Mouse (Mus musculus): ENCODE results near the gene Gjd3. TPM values are rescaled to one million over a fixed set of nuclear protein-coding genes. Genes with fewer than 3 reads are reported as not detected.

The Gjd3 gene
- total RNA-seq, 2 experiments from 2014 or later = 2.2 to 3.4 TPM

DNA sequence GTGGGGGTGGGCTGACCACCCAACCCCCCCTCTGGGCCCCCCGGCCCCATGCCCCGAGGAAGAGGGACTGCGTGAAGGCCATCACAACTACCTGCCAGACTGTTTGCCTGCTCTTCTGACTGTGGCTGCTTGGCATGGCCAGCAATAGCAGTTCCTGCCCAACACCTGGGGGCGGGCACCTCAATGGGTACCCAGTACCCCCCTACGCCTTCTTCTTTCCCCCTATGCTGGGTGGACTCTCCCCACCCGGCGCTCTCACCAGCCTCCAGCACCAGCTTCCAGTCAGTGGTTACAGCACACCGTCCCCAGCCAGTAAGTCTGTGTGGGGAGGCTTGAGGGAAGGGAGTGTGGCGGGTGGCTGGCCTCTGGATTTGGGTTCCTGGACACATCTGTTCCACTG, 32.3 kb downstream of the Gjd3 start:
- intact Hi-C loops (cut with DNase I) = no loop called here
- peak; percentile 3 for DNase-seq

- DNase-seq = peak; percentile 23
- intact Hi-C loops (cut with DNase I) = no loop called here
These were observed 32.8 kb downstream of the Gjd3 start for GRCm38 (mm10) chr11:98949958-98950460.

- intact Hi-C loops (cut with DNase I) = no loop called here
These were observed 33.4 kb downstream of the Gjd3 start for GRCm38 (mm10) chr11:98949242-98949957.

GRCm38 (mm10) chr11:98947969-98948569, 34.7 kb downstream of the Gjd3 start:
- DNase-seq = no peak
- intact Hi-C loops (cut with DNase I) = no loop called here

More at GRCm38 (mm10) chr11:98949242-98949957, 33.4 kb downstream of the Gjd3 start:
- DNase-seq = no peak

- no peak for DNase-seq
- intact Hi-C loops (cut with DNase I) = no loop called here
These were observed 37.2 kb downstream of the Gjd3 start for GRCm38 (mm10) chr11:98945605-98945977.

DNA sequence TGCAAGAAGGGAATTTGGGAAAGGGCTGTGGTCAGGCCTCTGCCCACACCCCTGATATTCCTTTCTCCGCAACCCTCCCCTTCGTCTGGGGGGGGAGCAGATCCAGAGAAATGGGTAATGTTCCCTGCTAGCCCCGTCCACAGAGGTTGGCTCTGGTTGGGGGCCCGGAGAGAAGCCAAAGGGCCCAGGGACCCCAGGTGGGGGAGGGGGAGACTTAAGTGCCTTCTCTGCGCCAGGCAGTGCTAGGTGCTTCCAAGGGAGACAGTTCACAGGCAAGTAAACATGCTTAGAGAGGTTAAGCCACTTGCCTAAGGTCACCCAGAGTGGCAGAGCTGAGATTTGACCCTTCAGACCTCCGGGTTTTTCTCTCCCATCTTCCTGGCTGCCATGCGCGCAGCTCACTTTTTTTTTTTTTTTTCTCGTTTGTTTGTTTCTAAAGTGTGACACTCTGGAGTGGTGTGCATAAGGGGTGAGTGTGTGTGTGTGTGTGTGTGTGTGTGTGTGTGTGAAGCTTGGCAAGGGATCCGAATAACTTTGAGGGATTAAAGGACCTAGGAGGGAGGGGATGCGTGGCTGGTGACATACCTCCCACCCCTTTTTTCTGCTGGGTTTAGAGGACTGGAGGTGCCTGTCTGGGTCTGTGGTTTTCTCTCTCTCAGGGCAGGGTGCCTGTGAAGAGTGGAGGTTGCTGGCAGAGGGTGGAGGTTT, 37.8 kb downstream of the Gjd3 start:
- intact Hi-C loops (cut with DNase I) = no loop called here
- DNase-seq = no peak

GRCm38 (mm10) chr11:98943741-98944461, 38.9 kb downstream of the Gjd3 start:
- intact Hi-C loops (cut with DNase I) = no loop called here

DNA sequence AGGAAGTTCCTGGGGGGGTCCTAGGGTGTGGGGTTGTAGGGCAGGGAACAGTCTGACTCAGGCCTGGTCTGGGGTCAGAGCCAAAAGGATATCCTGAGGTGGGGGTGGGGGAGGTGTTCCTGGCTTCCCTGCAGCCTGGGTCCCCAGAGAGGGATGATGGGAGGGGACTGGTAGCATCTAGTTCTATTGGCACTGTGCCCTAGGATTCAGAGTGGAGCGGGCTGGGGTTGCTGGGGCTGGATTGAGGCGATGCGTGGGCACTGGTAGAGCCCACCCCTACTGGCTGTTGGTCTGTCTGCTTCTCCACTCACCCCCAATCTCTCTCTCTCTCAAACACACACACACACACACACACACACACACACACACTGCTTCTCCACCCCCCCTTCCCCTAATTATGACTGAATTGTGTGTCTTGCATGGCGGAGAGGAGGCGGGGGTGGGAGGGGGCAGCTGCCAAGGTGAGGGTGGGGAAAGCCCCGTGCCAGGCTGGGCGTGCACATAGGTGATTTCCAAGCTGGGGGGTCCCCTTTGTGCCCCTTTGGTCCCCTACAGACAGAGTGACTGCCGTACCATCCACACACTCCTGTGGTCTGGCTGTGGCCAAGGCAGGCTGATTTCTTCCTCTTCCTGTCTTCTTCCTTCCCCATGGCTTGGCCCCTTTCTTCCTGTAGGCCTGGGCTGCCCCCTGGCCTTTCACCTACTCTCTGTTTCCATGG, 39.7 kb downstream of the Gjd3 start:
- intact Hi-C loops (cut with DNase I) = no loop called here
- DNase-seq = no peak

More at GRCm38 (mm10) chr11:98943741-98944461, 38.9 kb downstream of the Gjd3 start:
- no peak for DNase-seq

DNA sequence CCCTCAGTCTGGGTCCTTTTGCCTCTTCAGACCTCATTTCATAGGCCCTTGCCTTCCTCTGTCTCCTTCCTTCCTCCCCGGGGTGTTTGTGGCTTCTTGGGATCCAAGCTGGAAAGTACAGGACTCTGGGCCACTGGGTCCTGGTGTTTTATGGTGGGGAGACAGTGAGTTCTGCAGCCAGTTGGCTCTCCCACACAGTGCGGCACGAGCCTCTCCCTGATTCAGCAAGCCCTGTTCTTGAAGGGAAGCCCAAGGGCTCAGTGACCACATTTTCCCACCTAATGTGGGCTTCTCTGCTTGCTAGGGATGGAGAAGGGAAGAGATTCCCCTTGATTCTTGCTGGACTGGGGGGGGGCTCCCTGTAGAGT, 40.3 kb downstream of the Gjd3 start:
- intact Hi-C loops (cut with DNase I) = no loop called here
- no peak for DNase-seq

GRCm38 (mm10) chr11:98941826-98942550, 40.8 kb downstream of the Gjd3 start:
- intact Hi-C loops (cut with DNase I) = no loop called here
- no peak for DNase-seq

- intact Hi-C loops (cut with DNase I) = no loop called here
- peak; percentile 81 for DNase-seq
These were observed 41.4 kb downstream of the Gjd3 start for GRCm38 (mm10) chr11:98941341-98941825.

GRCm38 (mm10) chr11:98940776-98941175, 42.0 kb downstream of the Gjd3 start:
- intact Hi-C loops (cut with DNase I) = no loop called here
- no peak for DNase-seq

GRCm38 (mm10) chr11:98939953-98940641, 42.7 kb downstream of the Gjd3 start:
- intact Hi-C loops (cut with DNase I) = no loop called here
- DNase-seq = no peak

DNA sequence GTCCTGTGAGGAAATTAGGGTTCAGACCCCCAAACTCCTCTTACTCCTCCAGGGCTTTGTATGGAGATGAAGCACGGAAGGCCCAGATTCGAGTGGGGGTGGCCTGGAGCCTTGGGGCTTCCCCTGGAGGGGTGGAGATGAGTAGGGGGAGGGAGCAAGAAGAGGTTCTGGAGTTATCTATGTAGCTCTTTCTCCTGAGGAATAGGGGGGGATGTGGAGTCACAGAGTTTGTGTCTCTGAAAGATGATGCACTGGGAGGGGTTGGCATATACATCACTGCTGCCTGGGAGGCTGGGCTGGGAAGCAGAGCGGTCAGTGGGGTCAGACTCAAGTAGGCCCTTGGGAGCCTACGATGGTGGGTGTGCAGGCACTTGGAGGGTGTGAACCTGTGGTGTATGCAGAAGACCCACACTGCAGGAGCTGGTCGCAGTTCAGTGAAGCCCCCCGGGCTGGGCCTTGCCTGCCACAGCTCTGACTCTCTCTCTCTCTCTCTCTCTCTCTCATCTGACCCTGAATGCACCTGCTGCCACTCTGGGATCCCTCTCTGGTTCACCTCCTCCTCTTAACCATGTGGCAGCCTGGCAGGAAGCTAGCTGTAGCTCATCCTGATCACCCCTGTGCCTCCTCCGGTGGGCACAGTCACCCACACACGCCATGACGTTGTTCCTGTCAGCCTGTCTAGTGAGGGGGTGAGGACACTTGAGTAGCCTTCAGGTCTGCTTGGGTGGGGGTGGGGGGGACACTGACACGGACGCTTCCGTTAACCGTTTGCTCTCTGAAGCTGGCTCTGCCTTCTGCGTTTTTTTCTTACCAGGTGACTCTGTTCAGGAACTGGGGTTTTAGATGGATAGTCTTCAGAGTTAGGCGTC, 43.5 kb downstream of the Gjd3 start:
- intact Hi-C loops (cut with DNase I) = no loop called here
- DNase-seq = no peak

DNA sequence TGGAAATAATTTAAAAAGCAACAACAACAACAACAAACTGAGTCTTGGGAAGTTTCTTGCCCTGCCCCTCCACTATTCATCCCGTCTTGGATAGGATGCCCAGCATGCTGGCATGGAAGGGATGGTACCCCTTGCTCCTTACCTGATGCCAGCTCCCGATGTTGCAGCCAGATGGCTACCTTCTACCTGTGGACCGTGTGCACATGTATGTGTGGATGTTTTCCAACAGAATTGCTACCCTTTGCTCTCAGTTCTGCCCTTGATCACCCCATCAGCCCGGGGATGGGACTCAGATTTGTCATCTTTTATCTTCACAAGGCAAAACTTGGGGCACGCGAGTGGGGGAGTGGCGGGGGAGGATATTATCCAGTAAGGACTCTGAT, 44.1 kb downstream of the Gjd3 start:
- intact Hi-C loops (cut with DNase I) = no loop called here
- no peak for DNase-seq

GRCm38 (mm10) chr11:98937914-98938694, 44.7 kb downstream of the Gjd3 start:
- DNase-seq = no peak
- intact Hi-C loops (cut with DNase I) = no loop called here

- DNase-seq = peak; percentile 79
- intact Hi-C loops (cut with DNase I) = no loop called here
These were observed 45.4 kb downstream of the Gjd3 start for GRCm38 (mm10) chr11:98937410-98937913.
